Mouse (Mus musculus): ENCODE results near the gene Apoa1. TPM values are rescaled to one million over a fixed set of nuclear protein-coding genes. Genes with fewer than 3 reads are reported as not detected.

Apoa1 gene
- polyA plus RNA-seq (2012; rRNA removed), result 3,330 and 8,074 TPM in 2 replicates

- 37% methylated on average over 9 of the region's 9 CpGs for WGBS
- no peak for DNase-seq (ENCODE audit: low read depth, low spot score)
Measured at GRCm38 (mm10) chr9:46228491-46228890, at the start of gene Apoa1. Apoa1 (plus strand) TSS chr9:46228580.

GRCm38 (mm10) chr9:46178595-46178994 lies 49.8 kb upstream of the Apoa1 start:
- DNase-seq (ENCODE audit: low read depth, low spot score), result no peak
- WGBS, result 89% methylated on average over 9 of the region's 9 CpGs

GRCm38 (mm10) chr9:46181297-46181696 lies 47.1 kb upstream of the Apoa1 start:
- WGBS, result 69% methylated on average over 8 of the region's 8 CpGs
- no peak for DNase-seq (ENCODE audit: low read depth, low spot score)

- no peak for DNase-seq (ENCODE audit: low read depth, low spot score)
- WGBS, result 20% methylated on average over 5 of the region's 5 CpGs
Measured at GRCm38 (mm10) chr9:46184542-46184941, 43.8 kb upstream of the Apoa1 start.

DNA sequence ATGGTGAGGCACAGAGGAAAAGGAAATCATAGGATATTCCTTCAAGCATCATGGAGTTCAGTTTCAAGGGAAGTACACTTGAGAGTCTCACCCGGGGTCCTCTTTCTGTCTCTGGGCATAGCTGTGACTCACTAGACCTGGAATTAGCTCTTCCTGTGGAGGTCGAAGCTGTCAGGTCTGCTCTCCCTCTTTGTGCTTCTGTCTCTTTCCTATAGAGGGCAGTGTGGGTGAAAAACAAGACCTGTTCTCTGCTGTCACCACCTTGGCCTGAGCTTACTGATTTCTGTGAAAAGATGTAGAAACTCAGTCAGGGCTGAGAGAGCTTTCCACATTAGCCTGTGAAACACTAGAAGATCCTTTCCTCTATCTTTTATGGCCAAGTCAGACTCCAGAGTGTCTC lies 43.2 kb upstream of the Apoa1 start:
- DNase-seq (ENCODE audit: low read depth, low spot score), result no peak
- 32% methylated on average over 2 of the region's 2 CpGs for WGBS

GRCm38 (mm10) chr9:46186387-46186786 lies 42.0 kb upstream of the Apoa1 start:
- 89% methylated on average over 1 of the region's 1 CpGs for WGBS
- no peak for DNase-seq (ENCODE audit: low read depth, low spot score)

GRCm38 (mm10) chr9:46188370-46188769 lies 40.0 kb upstream of the Apoa1 start:
- 77% methylated on average over 4 of the region's 4 CpGs for WGBS
- DNase-seq (ENCODE audit: low read depth, low spot score), result no peak

DNA sequence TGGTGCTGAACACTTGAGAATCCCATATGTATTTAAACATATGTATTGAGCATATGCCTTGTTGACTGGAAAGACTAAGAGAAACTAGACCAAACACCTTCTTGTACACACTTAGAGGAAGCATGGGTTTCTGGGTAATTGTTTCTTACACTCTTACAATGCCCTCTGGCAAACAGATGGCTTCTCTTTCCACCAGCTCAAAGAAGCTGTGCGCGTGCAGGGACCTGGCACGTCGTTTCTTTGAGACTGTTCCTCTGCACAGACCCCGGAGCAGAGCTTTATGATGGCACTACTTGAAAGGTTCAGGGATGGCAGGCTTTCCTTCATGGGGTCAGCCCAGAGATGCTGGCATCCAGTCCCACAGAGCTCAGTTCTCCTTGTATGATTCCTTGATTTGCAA lies 39.4 kb upstream of the Apoa1 start:
- DNase-seq (ENCODE audit: low read depth, low spot score), result no peak
- WGBS, result 85% methylated on average over 5 of the region's 5 CpGs

DNA sequence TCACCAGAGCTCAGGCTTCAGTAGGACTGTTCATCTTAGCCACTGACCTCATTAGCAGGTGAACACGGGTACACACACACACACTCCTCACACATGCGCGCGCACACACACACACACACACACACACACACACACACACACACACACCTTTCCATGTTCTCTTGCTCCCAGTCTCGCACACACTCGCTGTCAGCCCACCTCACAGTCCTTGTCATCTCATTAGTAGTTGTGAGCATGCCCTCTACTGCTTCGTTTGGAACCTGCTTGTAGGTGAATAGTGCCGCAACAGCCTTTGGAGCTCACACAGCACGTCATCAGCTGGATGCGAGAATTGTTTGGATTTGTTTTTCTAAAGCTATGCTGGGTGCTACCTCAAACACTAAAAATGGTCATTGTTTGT lies 39.0 kb upstream of the Apoa1 start:
- DNase-seq (ENCODE audit: low read depth, low spot score), result no peak
- 88% methylated on average over 10 of the region's 10 CpGs for WGBS

DNA sequence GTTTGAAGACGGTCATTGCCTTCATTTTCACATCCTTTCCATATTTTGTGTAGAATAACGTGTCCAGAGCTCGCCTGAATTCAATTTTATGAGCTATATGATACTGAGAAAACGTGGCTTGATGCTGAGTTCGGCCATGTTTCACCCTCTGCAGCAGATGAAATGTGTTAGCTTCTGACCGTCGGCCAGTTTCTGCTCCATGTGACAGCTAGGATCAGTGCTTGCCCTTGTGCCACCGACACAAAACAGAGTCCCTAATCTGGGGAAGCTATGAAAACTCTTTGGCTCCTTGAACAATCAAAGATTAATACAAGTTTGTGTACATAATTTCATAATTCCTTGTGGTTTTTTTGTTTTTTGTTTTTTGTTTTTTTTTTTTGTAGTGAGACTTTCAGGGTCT lies 37.1 kb upstream of the Apoa1 start:
- DNase-seq (ENCODE audit: low read depth, low spot score), result no peak
- WGBS, result 76% methylated on average over 8 of the region's 8 CpGs

DNA sequence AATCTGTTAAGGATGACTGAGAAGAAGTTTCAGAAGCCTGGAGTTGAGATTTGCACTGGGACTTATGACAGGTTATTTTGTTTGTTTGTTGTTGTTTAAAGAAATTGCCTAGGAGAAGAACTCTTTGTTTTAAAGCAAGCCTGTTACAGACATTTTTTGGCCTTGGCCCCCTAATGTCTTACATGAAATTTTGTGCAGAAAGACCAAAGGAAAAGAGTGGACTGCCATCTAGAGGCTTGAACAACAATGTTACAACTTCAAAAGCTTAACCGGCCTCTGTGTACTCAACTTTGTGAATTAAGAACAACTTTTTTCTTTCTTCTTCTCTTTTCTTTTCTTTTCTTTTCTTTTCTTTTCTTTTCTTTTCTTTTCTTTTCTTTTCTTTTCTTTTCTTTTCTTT lies 36.7 kb upstream of the Apoa1 start:
- DNase-seq (ENCODE audit: low read depth, low spot score), result no peak
- 21% methylated on average over 1 of the region's 1 CpGs for WGBS

- DNase-seq (ENCODE audit: low read depth, low spot score), result no peak
- 81% methylated on average over 6 of the region's 6 CpGs for WGBS
Measured at GRCm38 (mm10) chr9:46192642-46193041, 35.7 kb upstream of the Apoa1 start.

DNA sequence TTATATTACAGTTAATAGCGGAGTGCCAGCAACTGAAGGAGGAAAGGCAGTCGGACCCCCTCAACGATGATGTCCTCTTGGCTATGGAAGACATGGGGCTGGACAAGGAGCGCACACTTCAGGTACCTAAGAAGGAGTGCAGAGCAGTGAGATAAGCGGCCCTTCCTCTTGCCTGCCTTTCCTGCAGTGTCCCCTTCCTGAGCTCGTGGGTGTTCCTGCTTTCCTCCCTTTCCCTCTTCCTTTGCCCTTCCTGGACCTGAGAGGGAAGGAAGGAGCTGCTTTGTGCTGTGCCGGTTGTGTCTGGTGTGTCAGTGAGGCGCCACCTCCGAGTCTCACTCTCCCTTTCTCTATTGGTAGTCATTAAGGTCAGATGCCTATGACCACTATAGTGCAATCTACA lies 33.6 kb upstream of the Apoa1 start:
- WGBS, result 87% methylated on average over 9 of the region's 9 CpGs

GRCm38 (mm10) chr9:46196699-46197169 lies 31.6 kb upstream of the Apoa1 start:
- 69% methylated on average over 12 of the region's 12 CpGs for WGBS
- no peak for DNase-seq (ENCODE audit: low read depth, low spot score)

More for the DNA sequence above, 33.6 kb upstream of the Apoa1 start:
- no peak for DNase-seq (ENCODE audit: low read depth, low spot score)

DNA sequence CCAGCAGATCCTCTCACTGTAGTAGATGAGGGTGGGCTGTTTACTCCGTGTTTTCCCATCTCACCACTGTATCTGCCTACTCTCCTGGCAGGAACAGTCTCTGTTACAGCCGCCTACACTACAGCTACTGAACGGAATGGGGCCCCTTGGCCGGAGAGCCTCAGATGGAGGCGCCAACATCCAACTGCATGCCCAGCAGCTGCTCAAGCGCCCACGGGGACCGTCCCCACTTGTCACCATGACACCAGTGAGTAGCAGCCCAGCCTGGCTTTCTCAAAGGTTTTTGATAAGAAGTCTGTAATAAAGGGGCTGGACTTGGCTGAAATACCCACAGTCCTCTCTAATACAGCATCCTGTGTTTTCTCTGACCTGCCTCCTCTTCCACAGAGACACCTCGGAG lies 29.9 kb upstream of the Apoa1 start:
- no peak for DNase-seq (ENCODE audit: low read depth, low spot score)
- 92% methylated on average over 9 of the region's 9 CpGs for WGBS

- no peak for DNase-seq (ENCODE audit: low read depth, low spot score)
- 88% methylated on average over 7 of the region's 7 CpGs for WGBS
Measured at GRCm38 (mm10) chr9:46198936-46199335, 29.4 kb upstream of the Apoa1 start.

- no peak for DNase-seq (ENCODE audit: low read depth, low spot score)
- 75% methylated on average over 2 of the region's 2 CpGs for WGBS
Measured at GRCm38 (mm10) chr9:46199609-46200008, 28.8 kb upstream of the Apoa1 start.

- WGBS, result 52% methylated on average over 10 of the region's 10 CpGs
- DNase-seq (ENCODE audit: low read depth, low spot score), result no peak
Measured at GRCm38 (mm10) chr9:46206834-46207500, 21.4 kb upstream of the Apoa1 start.

DNA sequence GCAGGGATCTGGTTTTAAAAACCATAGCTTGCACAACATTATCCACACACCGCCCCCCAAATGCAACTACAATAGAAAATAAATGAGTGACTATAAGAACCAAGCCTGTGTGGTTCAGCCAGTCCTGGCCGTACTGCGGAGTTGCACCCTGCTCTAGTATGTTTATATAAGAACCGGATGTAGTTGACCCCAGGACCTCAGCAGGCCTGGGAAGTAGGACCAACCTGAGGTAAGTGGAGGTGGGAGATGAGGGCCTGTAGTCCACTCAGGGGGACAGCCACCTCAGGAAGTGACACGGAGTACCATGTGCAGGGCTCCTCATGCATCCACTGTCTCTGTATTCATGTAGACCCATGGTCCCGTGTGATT lies 20.9 kb upstream of the Apoa1 start:
- no peak for DNase-seq (ENCODE audit: low read depth, low spot score)
- WGBS, result 76% methylated on average over 6 of the region's 6 CpGs

DNA sequence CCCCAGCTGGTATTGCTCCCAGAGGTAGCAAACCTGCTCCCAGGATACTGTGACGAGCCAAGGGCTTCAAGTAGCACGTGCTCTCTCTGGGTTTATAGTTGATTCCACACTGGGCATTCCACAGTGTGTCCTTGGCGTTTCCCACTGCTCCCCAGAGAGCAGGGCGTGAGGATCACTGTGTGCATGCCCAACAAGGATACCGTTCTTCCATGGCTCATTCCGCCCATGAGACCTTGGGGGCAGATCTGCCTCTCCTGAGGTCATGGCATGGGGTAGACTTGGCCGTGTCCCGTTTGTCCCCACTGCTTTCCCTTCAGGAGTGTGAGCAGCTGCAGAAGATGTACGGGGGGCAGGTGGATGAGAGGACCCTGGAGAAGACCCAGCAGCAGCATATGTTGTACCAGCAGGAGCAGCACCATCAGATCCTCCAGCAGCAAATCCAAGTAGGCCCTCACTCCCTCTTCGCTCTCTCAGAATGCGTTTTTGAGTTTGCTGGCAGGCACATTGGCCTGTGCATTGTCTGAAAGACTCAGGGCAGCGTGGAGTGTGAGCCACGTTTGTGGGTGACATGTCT lies 19.9 kb upstream of the Apoa1 start:
- WGBS, result 89% methylated on average over 13 of the region's 13 CpGs
- no peak for DNase-seq (ENCODE audit: low read depth, low spot score)

GRCm38 (mm10) chr9:46210473-46210872 lies 17.9 kb upstream of the Apoa1 start:
- 92% methylated on average over 12 of the region's 12 CpGs for WGBS

DNA sequence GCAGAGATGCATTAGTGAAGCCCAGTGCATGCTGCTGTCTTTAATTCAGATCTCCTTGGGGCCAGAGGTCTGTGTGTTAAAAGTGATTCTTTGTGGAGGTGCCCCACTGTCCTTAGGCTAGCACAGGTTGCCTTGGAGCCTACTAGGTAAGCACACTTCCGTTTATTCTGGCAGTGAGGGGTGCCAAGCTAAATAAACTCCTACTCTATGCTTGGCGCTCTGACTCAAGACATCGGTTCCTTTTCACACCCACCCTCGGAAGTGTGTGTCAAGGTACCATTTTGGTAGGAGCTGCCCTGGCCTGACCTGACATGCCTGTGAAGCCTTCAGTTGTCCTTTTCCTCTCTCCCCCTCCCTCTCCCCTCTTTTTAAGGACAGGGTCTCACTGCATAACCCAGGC lies 14.1 kb upstream of the Apoa1 start:
- no peak for DNase-seq (ENCODE audit: low read depth, low spot score)
- 47% methylated on average over 4 of the region's 4 CpGs for WGBS

More at GRCm38 (mm10) chr9:46210473-46210872, 17.9 kb upstream of the Apoa1 start:
- DNase-seq (ENCODE audit: low read depth, low spot score), result no peak
